Mouse (Mus musculus) monocyte, adult 5-6 weeks (primary cell): ENCODE data around the gene Serping1. TPM values are rescaled to one million over a fixed set of nuclear protein-coding genes. Genes with fewer than 3 reads are reported as not detected.
"Not testable (repeated sequence)": the region's sequence is repeated elsewhere in the genome, so short reads cannot be mapped to it uniquely, and the experiment has no call there.

ENCODE experiments used
- ATAC-seq: fragments of 153-309, 156-312 bp; replicated peaks from 2 replicates; pipeline ENCODE4 v1.8.0; 2017; ENCODE audit warnings: mild to moderate bottlenecking; ENCODE audit not compliant: low TSS enrichment, insufficient number of reproducible peaks, severe bottlenecking, poor library complexity, low FRiP score
- total RNA-seq: library from RNA; stranded (forward); fragments of 200-1000, 200-491, 200-594 nt; gene quantifications from 3 replicates; pipeline ENCODE4 v1.2.3, GENCODE M21; 2017

Serping1 gene
- total RNA-seq, result not detected in 3 replicates

GRCm38 (mm10) chr2:84775241-84775640, at the start of gene Serping1:
Gene Serping1 (minus strand): TSS chr2:84775444.
- no peak for ATAC-seq

GRCm38 (mm10) chr2:84823237-84823636, 48.0 kb upstream of the Serping1 start:
- ATAC-seq, result no peak

GRCm38 (mm10) chr2:84822552-84822951, 47.3 kb upstream of the Serping1 start, which contains the start of gene Smtnl1:
Gene Smtnl1 (minus strand): TSS chr2:84822652.
- no peak for ATAC-seq

GRCm38 (mm10) chr2:84819861-84820260, 44.6 kb upstream of the Serping1 start:
- ATAC-seq, result no peak

GRCm38 (mm10) chr2:84812676-84813075, 37.4 kb upstream of the Serping1 start:
- ATAC-seq, result no peak

GRCm38 (mm10) chr2:84811880-84812279, 36.6 kb upstream of the Serping1 start:
- no peak for ATAC-seq

GRCm38 (mm10) chr2:84810886-84811577, 35.8 kb upstream of the Serping1 start:
- peak; percentile 85 for ATAC-seq

GRCm38 (mm10) chr2:84810526-84810885, 35.3 kb upstream of the Serping1 start:
- ATAC-seq, result no peak

- ATAC-seq, result no peak
Observed at GRCm38 (mm10) chr2:84809330-84809729, 34.1 kb upstream of the Serping1 start.

- no peak for ATAC-seq
Observed at GRCm38 (mm10) chr2:84806546-84806945, 31.3 kb upstream of the Serping1 start.

GRCm38 (mm10) chr2:84803963-84804362, 28.7 kb upstream of the Serping1 start:
- no peak for ATAC-seq

- ATAC-seq, result not testable (repeated sequence)
Observed at GRCm38 (mm10) chr2:84801223-84801622, 26.0 kb upstream of the Serping1 start.

- ATAC-seq, result no peak
Observed at GRCm38 (mm10) chr2:84800304-84800703, 25.1 kb upstream of the Serping1 start.

- ATAC-seq, result peak; percentile 65
Observed at GRCm38 (mm10) chr2:84799041-84799561, 23.9 kb upstream of the Serping1 start.

GRCm38 (mm10) chr2:84798493-84798921, 23.3 kb upstream of the Serping1 start, which contains the start of gene Ube2l6:
Gene Ube2l6 (plus strand): TSS chr2:84798828.
- peak; percentile 37 for ATAC-seq

GRCm38 (mm10) chr2:84797833-84798492, 22.7 kb upstream of the Serping1 start:
- 0 out of 2 replicates have a peak, but pooled peaks have one; percentile 42 for ATAC-seq

- ATAC-seq, result no peak
Observed at GRCm38 (mm10) chr2:84793871-84794270, 18.6 kb upstream of the Serping1 start.

- ATAC-seq, result no peak
Observed at GRCm38 (mm10) chr2:84793154-84793553, 17.9 kb upstream of the Serping1 start.

GRCm38 (mm10) chr2:84792516-84792915, 17.3 kb upstream of the Serping1 start:
- no peak for ATAC-seq

- ATAC-seq, result no peak
Observed at GRCm38 (mm10) chr2:84790418-84790817, 15.2 kb upstream of the Serping1 start.
